Mouse (Mus musculus) heart, embryonic 16.5 days (tissue): ENCODE results near the gene Smim24. TPM values are rescaled to one million over a fixed set of nuclear protein-coding genes. Genes with fewer than 3 reads are reported as not detected.

ENCODE experiments used
- ATAC-seq: fragments of 200-750 bp; cut with Nextera tagmentation; replicated peaks from 2 replicates; pipeline ENCODE4 v1.8.0; 2017; ENCODE audit warnings: moderate number of reproducible peaks; ENCODE audit not compliant: insufficient read depth, low FRiP score; ENCODE audit errors: extremely low read depth
- H3K27ac ChIP-seq: fragments of 300-500 bp; sonication (generic); 2 replicates; pipeline ENCODE4 v1.5.1; 2014; ENCODE audit warnings: mild to moderate bottlenecking, low read length, control low read depth, moderate library complexity
- H3K27me3 ChIP-seq: fragments of 300-500 bp; sonication (generic); 2 replicates; pipeline ENCODE4 v1.6.1; 2014; ENCODE audit warnings: low read length, mixed read lengths; ENCODE audit not compliant: control insufficient read depth, insufficient read depth
- H3K36me3 ChIP-seq: fragments of 300-500 bp; sonication (generic); 2 replicates; pipeline ENCODE4 v1.6.1; 2014; ENCODE audit not compliant: control insufficient read depth, insufficient read depth
- H3K4me1 ChIP-seq: fragments of 300-500 bp; sonication (generic); 2 replicates; pipeline ENCODE4 v1.6.1; 2014; ENCODE audit warnings: low read length, mixed read lengths; ENCODE audit not compliant: control insufficient read depth, insufficient read depth
- H3K4me2 ChIP-seq: fragments of 300-500 bp; sonication (generic); 2 replicates; pipeline ENCODE4 v1.6.1; 2014; ENCODE audit warnings: low read depth, mild to moderate bottlenecking, control low read depth, low read length
- H3K4me3 ChIP-seq: fragments of 300-500 bp; sonication (generic); 2 replicates; pipeline ENCODE4 v1.5.1; 2014; ENCODE audit warnings: mild to moderate bottlenecking, control low read depth, low read length
- H3K9ac ChIP-seq: fragments of 300-500 bp; sonication (generic); 2 replicates; pipeline ENCODE4 v1.6.1; 2014; ENCODE audit warnings: low read length, control low read depth
- H3K9me3 ChIP-seq: fragments of 300-500 bp; sonication (generic); replicated peaks from 2 replicates; pipeline ENCODE4 v1.6.1; 2016; ENCODE audit warnings: low read length; ENCODE audit not compliant: control insufficient read depth
- WGBS: fragments of 180-500 bp; shearing (Covaris S2); extraction: QIAGEN DNeasy Blood & Tissue Kit; methylation state at CpG from one replicate; pipeline ENCODE4 v1.1.7; 2014; 5-methylcytosine and 5-hydroxymethylcytosine counted together
- polyA plus RNA-seq: library from polyadenylated mRNA; unstranded; fragments of >200 nt; fragmentation: Nextera tagmentation; extraction: Ambion mirVana; gene quantifications from 2 replicates; pipeline ENCODE4 v1.2.1, GENCODE M21; 2015

Gene Smim24
- polyA plus RNA-seq, 1 experiment from 2014 or later, result 9.2 TPM

- Histone ChIP-seq H3K4me3 (peak overlapping the region; percentile 86), H3K9ac (peak overlapping the region; percentile 95), H3K4me2 (peak overlapping the region; percentile 82), H3K27ac (peak overlapping the region; percentile 17), H3K9me3 (no peaks in the 10 kb centered on the region), H3K36me3 (peaks cover 7% of the 10 kb centered on the region), H3K27me3 (no peaks in the 10 kb centered on the region), H3K4me1 (peaks cover 23% of the 10 kb centered on the region)
- 45% methylated on average over 2 of the region's 2 CpGs for WGBS
- ATAC-seq, result no peak
These were observed 15.5 kb upstream of the Smim24 start for GRCm38 (mm10) chr10:81377362-81377664.

GRCm38 (mm10) chr10:81377793-81378552, 14.9 kb upstream of the Smim24 start, which contains the start of gene Fzr1:
Gene Fzr1 (minus strand): TSS chr10:81378516.
- peak within 1 kb of the TSS; percentile 86 for H3K4me3 ChIP-seq
- WGBS, result under 1% methylated on average over 55 of the region's 59 CpGs
- peak within 1 kb of the TSS; percentile 78 for H3K27ac ChIP-seq
- H3K27me3 ChIP-seq, result no peaks in the 10 kb centered on the region
- H3K9me3 ChIP-seq, result no peaks in the 10 kb centered on the region
- no peak; the same call in 1 of the 2 replicates for ATAC-seq
- peak within 1 kb of the TSS; percentile 95 for H3K9ac ChIP-seq
- H3K4me1 ChIP-seq, result peaks cover 26% of the 10 kb centered on the region
- peak within 1 kb of the TSS; percentile 82 for H3K4me2 ChIP-seq
- peaks cover 7% of the 10 kb centered on the region for H3K36me3 ChIP-seq

- peak; percentile 94 for ATAC-seq
- under 1% methylated on average over 46 of the region's 46 CpGs for WGBS
These were observed 14.2 kb upstream of the Smim24 start for GRCm38 (mm10) chr10:81378553-81379182.

GRCm38 (mm10) chr10:81379183-81379553, 13.7 kb upstream of the Smim24 start:
- no peak for ATAC-seq
- WGBS, result 62% methylated on average over 3 of the region's 3 CpGs
- Histone ChIP-seq H3K9me3 (no peaks in the 10 kb centered on the region), H3K36me3 (peaks cover 4% of the 10 kb centered on the region), H3K4me3 (peak overlapping the region; percentile 86), H3K27ac (peak overlapping the region; percentile 78), H3K9ac (peak overlapping the region; percentile 73), H3K4me1 (peaks cover 26% of the 10 kb centered on the region), H3K27me3 (no peaks in the 10 kb centered on the region), H3K4me2 (peak overlapping the region; percentile 76)

More at GRCm38 (mm10) chr10:81378553-81379182, 14.2 kb upstream of the Smim24 start:
- Histone ChIP-seq H3K9me3 (no peaks in the 10 kb centered on the region), H3K27me3 (no peaks in the 10 kb centered on the region), H3K27ac (peak overlapping the region; percentile 78), H3K36me3 (peaks cover 6% of the 10 kb centered on the region), H3K9ac (peak overlapping the region; percentile 73), H3K4me3 (peak overlapping the region; percentile 86), H3K4me1 (peaks cover 26% of the 10 kb centered on the region), H3K4me2 (peak overlapping the region; percentile 76)

- no peak for ATAC-seq
- no peak overlapping the region for H3K4me2 ChIP-seq
These were observed 13.0 kb upstream of the Smim24 start for GRCm38 (mm10) chr10:81379809-81380378.

GRCm38 (mm10) chr10:81382039-81382438, 10.8 kb upstream of the Smim24 start:
- Histone ChIP-seq H3K27ac (peak overlapping the region; percentile 72), H3K27me3 (no peaks in the 10 kb centered on the region), H3K36me3 (peaks cover 12% of the 10 kb centered on the region), H3K9ac (peak overlapping the region; percentile 19; the same call in 1 of the 2 replicates), H3K4me1 (peaks cover 23% of the 10 kb centered on the region), H3K4me3 (no peak overlapping the region), H3K9me3 (no peaks in the 10 kb centered on the region), H3K4me2 (no peak overlapping the region)
- ATAC-seq, result no peak
- WGBS, result 27% methylated on average over 5 of the region's 5 CpGs

More at GRCm38 (mm10) chr10:81379809-81380378, 13.0 kb upstream of the Smim24 start:
- Histone ChIP-seq H3K27ac (no peak overlapping the region), H3K9ac (no peak overlapping the region), H3K9me3 (no peaks in the 10 kb centered on the region), H3K4me3 (no peak overlapping the region), H3K4me1 (peaks cover 26% of the 10 kb centered on the region), H3K36me3 (peaks cover 4% of the 10 kb centered on the region), H3K27me3 (no peaks in the 10 kb centered on the region)
- WGBS, result 83% methylated on average over 6 of the region's 6 CpGs

GRCm38 (mm10) chr10:81383802-81384604, 8.8 kb upstream of the Smim24 start, which contains the start of the genes Dohh and Gm48551:
Gene Dohh (plus strand): TSS chr10:81384428.
Gene Gm48551 (plus strand): TSS chr10:81384466.
- peak within 1 kb of the TSS; percentile 83 for H3K27ac ChIP-seq
- peak; percentile 92 for ATAC-seq
- H3K4me1 ChIP-seq, result peaks cover 18% of the 10 kb centered on the region
- H3K27me3 ChIP-seq, result no peaks in the 10 kb centered on the region
- WGBS, result 4% methylated on average over 51 of the region's 54 CpGs
- H3K4me3 ChIP-seq, result peak within 1 kb of the TSS; percentile 82
- H3K4me2 ChIP-seq, result peak within 1 kb of the TSS; percentile 69
- H3K9ac ChIP-seq, result peak within 1 kb of the TSS; percentile 82
- no peaks in the 10 kb centered on the region for H3K9me3 ChIP-seq
- peaks cover 25% of the 10 kb centered on the region for H3K36me3 ChIP-seq

GRCm38 (mm10) chr10:81384605-81384982, 8.3 kb upstream of the Smim24 start:
- Histone ChIP-seq H3K27me3 (no peaks in the 10 kb centered on the region), H3K9ac (peak overlapping the region; percentile 82), H3K4me2 (peak overlapping the region; percentile 69), H3K4me1 (peaks cover 19% of the 10 kb centered on the region), H3K4me3 (peak overlapping the region; percentile 82), H3K9me3 (no peaks in the 10 kb centered on the region), H3K27ac (peak overlapping the region; percentile 83), H3K36me3 (peaks cover 25% of the 10 kb centered on the region)
- under 1% methylated on average over 19 of the region's 19 CpGs for WGBS
- ATAC-seq, result peak; percentile 11; the same call in 1 of the 2 replicates
